Mouse (Mus musculus): ENCODE results near the gene Srsf9. TPM values are rescaled to one million over a fixed set of nuclear protein-coding genes. Genes with fewer than 3 reads are reported as not detected.

The Srsf9 gene
- total and polyA plus RNA-seq, 3 experiments = 80.0 to 170 TPM; not detected in 1

- Histone ChIP-seq H3K27me3 (ENCODE audit: control insufficient read depth in 1 of 2, insufficient read depth in 2 of 2, low read length in 2 of 2) (no peaks in the 10 kb centered on the region), H3K4me3 (ENCODE audit: control insufficient read depth in 1 of 2, insufficient read depth in 1 of 2, low read depth in 2 of 2, low read length in 2 of 2) (no peak overlapping the region), H3K79me2 (ENCODE audit: control insufficient read depth, insufficient read depth, low read length, poor library complexity) (peaks cover 54% of the 10 kb centered on the region), H3K27ac (ENCODE audit: control insufficient read depth, low read depth, low read length) (no peak overlapping the region), H3K9ac (ENCODE audit: control insufficient read depth, low read depth, low read length, poor library complexity, severe bottlenecking) (no peak overlapping the region), H3K36me3 (ENCODE audit: control insufficient read depth in 1 of 2, insufficient read depth in 2 of 2, low read length in 2 of 2) (peaks cover 14 to 46% of the 10 kb centered on the region in 2 experiments), H3K9me3 (replicated peaks; ENCODE audit: insufficient read depth, low read length) (no peaks in the 10 kb centered on the region), H3K4me1 (ENCODE audit: control insufficient read depth in 1 of 2, insufficient read depth in 2 of 2, low read length in 2 of 2) (peaks cover 12 to 30% of the 10 kb centered on the region in 2 experiments)
- no peak for DNase-seq (ENCODE audit: low read depth, low spot score)
- TF ChIP-seq E2F4 (IDR thresholded peaks at IDR 0.05; ENCODE audit: borderline replicate concordance, low read depth, low read length) (no peak), MAZ (IDR thresholded peaks at IDR 0.05; ENCODE audit: low read depth, low read length) (no peak), TAL1 (IDR thresholded peaks at IDR 0.05; ENCODE audit: low read length) (no peak), CHD2 (IDR thresholded peaks at IDR 0.05; ENCODE audit: low read length) (no peak), POLR2AphosphoS2 (IDR thresholded peaks at IDR 0.05; ENCODE audit: low read length) (no peak), CTCF (IDR thresholded peaks at IDR 0.05 in 2 of 3, conservative IDR thresholded peaks at IDR 0.05 in 1 of 3; ENCODE audit: control insufficient read depth in 1 of 3, insufficient read depth in 1 of 3, low read depth in 2 of 3, low read length in 3 of 3, poor library complexity in 1 of 3, severe bottlenecking in 1 of 3) (no peak), CHD1 (IDR thresholded peaks at IDR 0.05; ENCODE audit: low read depth, low read length) (no peak), TBP (IDR thresholded peaks at IDR 0.05; ENCODE audit: low read depth, low read length) (no peak), RAD21 (IDR thresholded peaks at IDR 0.05; ENCODE audit: low read depth, low read length) (no peak), MAX (IDR thresholded peaks at IDR 0.05; ENCODE audit: low read length) (no peak), MEF2A (IDR thresholded peaks at IDR 0.05; ENCODE audit: extremely low read depth, insufficient replicate concordance, low read depth, low read length, poor library complexity, severe bottlenecking) (no peak), RCOR1 (IDR thresholded peaks at IDR 0.05; ENCODE audit: low read depth, low read length) (no peak), ETS1 (IDR thresholded peaks at IDR 0.05; ENCODE audit: low read depth, low read length) (no peak), UBTF (IDR thresholded peaks at IDR 0.05; ENCODE audit: borderline replicate concordance, insufficient read depth, low read depth, low read length) (no peak), MYC (IDR thresholded peaks at IDR 0.05; ENCODE audit: low read depth, low read length) (no peak)
These were observed 4.0 kb downstream of the Srsf9 start for GRCm38 (mm10) chr5:115330955-115331354.

- H3K36me3 ChIP-seq (ENCODE audit: control insufficient read depth in 1 of 2, insufficient read depth in 2 of 2, low read length in 2 of 2) = peaks cover 16 to 45% of the 10 kb centered on the region in 2 experiments
- peak; percentile 92 for DNase-seq (ENCODE audit: low read depth, low spot score)
- H3K79me2 ChIP-seq (ENCODE audit: control insufficient read depth, insufficient read depth, low read length, poor library complexity) = peaks cover 37% of the 10 kb centered on the region
- H3K27me3 ChIP-seq (ENCODE audit: control insufficient read depth in 1 of 2, insufficient read depth in 2 of 2, low read length in 2 of 2) = no peaks in the 10 kb centered on the region
- H3K4me1 ChIP-seq (ENCODE audit: control insufficient read depth in 1 of 2, insufficient read depth in 2 of 2, low read length in 2 of 2) = peaks cover 11 to 27% of the 10 kb centered on the region in 2 experiments
- peak overlapping the region; percentile 76 for H3K27ac ChIP-seq (ENCODE audit: control insufficient read depth, low read depth, low read length)
- no peak overlapping the region for H3K4me3 ChIP-seq (ENCODE audit: control insufficient read depth in 1 of 2, insufficient read depth in 1 of 2, low read depth in 2 of 2, low read length in 2 of 2)
- no peaks in the 10 kb centered on the region for H3K9me3 ChIP-seq (replicated peaks; ENCODE audit: insufficient read depth, low read length)
- no peak overlapping the region for H3K9ac ChIP-seq (ENCODE audit: control insufficient read depth, low read depth, low read length, poor library complexity, severe bottlenecking)
- TF ChIP-seq GATA1 (IDR thresholded peaks at IDR 0.05; ENCODE audit: low read depth, low read length) = peak; percentile 93
- TF ChIP-seq POLR2AphosphoS2 (IDR thresholded peaks at IDR 0.05; ENCODE audit: low read length) = peak; percentile 67; the same call in 1 of the 2 replicates
- TF ChIP-seq ZNF384 (IDR thresholded peaks at IDR 0.05; ENCODE audit: low read depth, low read length) = no peak
- peak; percentile 24 for TF ChIP-seq SMC3 (IDR thresholded peaks at IDR 0.05; ENCODE audit: low read depth, low read length)
- peak; percentile 47; the same call in 1 of the 2 replicates for TF ChIP-seq CHD2 (IDR thresholded peaks at IDR 0.05; ENCODE audit: low read length)
- no peak for TF ChIP-seq NELFE (IDR thresholded peaks at IDR 0.05; ENCODE audit: low read depth, low read length)
- TF ChIP-seq MAZ (IDR thresholded peaks at IDR 0.05; ENCODE audit: low read depth, low read length) = peak; percentile 68; the same call in 1 of the 2 replicates
- no peak for TF ChIP-seq JUND (IDR thresholded peaks at IDR 0.05; ENCODE audit: low read depth, low read length)
- peak; percentile 90 for TF ChIP-seq TAL1 (IDR thresholded peaks at IDR 0.05; ENCODE audit: low read length)
- TF ChIP-seq UBTF (IDR thresholded peaks at IDR 0.05; ENCODE audit: borderline replicate concordance, insufficient read depth, low read depth, low read length) = no peak
- TF ChIP-seq ELF1 (IDR thresholded peaks at IDR 0.05; ENCODE audit: low read depth, low read length) = 0 out of 2 replicates have a peak, but pooled peaks have one; percentile 36
- TF ChIP-seq POLR2A (IDR thresholded peaks at IDR 0.05; ENCODE audit: control insufficient read depth in 1 of 2, insufficient read depth in 1 of 2, low read depth in 1 of 2, low read length in 2 of 2, poor library complexity in 1 of 2) = no peak
- TF ChIP-seq BHLHE40 (IDR thresholded peaks at IDR 0.05; ENCODE audit: borderline replicate concordance, low read depth, low read length) = peak; percentile 69; the same call in 1 of the 2 replicates
- peak; percentile 89 for TF ChIP-seq TCF12 (IDR thresholded peaks at IDR 0.05; ENCODE audit: low read depth, low read length)
- peak; percentile 81 to 88 for TF ChIP-seq EP300 (IDR thresholded peaks at IDR 0.05; ENCODE audit: low read depth in 1 of 2, low read length in 2 of 2)
- no peak for TF ChIP-seq ZKSCAN1 (IDR thresholded peaks at IDR 0.05; ENCODE audit: low read depth, low read length)
- TF ChIP-seq USF1 (IDR thresholded peaks at IDR 0.05; ENCODE audit: low read depth, low read length) = no peak
- peak; percentile 96 for TF ChIP-seq MEF2A (IDR thresholded peaks at IDR 0.05; ENCODE audit: extremely low read depth, insufficient replicate concordance, low read depth, low read length, poor library complexity, severe bottlenecking)
- no peak for TF ChIP-seq NRF1 (IDR thresholded peaks at IDR 0.05; ENCODE audit: insufficient read depth, low read depth, low read length, poor library complexity, severe bottlenecking)
- TF ChIP-seq MYB (IDR thresholded peaks at IDR 0.05; ENCODE audit: low read depth, low read length) = no peak
- TF ChIP-seq USF2 (IDR thresholded peaks at IDR 0.05; ENCODE audit: borderline replicate concordance in 1 of 2, insufficient read depth in 1 of 2, low read depth in 1 of 2, low read length in 2 of 2) = no peak
- peak; percentile 74 for TF ChIP-seq MYC (IDR thresholded peaks at IDR 0.05; ENCODE audit: low read depth, low read length)
- TF ChIP-seq TBP (IDR thresholded peaks at IDR 0.05; ENCODE audit: low read depth, low read length) = peak; percentile 71; the same call in 1 of the 2 replicates
These were observed 6.6 kb downstream of the Srsf9 start for GRCm38 (mm10) chr5:115333626-115334025.
